Mouse (Mus musculus) hindbrain, embryonic 15.5 days (tissue): ENCODE data around the gene Cyp4a10. TPM values are rescaled to one million over a fixed set of nuclear protein-coding genes. Genes with fewer than 3 reads are reported as not detected.
"Not testable (repeated sequence)": the region's sequence is repeated elsewhere in the genome, so short reads cannot be mapped to it uniquely, and the experiment has no call there.

Experiments
- ATAC-seq: fragments of 200-750 bp; cut with Nextera tagmentation; 2 replicates; pipeline ENCODE4 v1.8.0; 2017; ENCODE audit warnings: low read depth, moderate number of reproducible peaks, moderate TSS enrichment; ENCODE audit not compliant: low FRiP score
- H3K27ac ChIP-seq: fragments of 300-500 bp; sonication (generic); replicated peaks from 2 replicates; pipeline ENCODE4 v1.5.1; 2015; ENCODE audit warnings: mild to moderate bottlenecking, inconsistent platforms
- H3K27me3 ChIP-seq: fragments of 300-500 bp; sonication (generic); 2 replicates; pipeline ENCODE4 v1.6.1; 2015; ENCODE audit warnings: control low read depth, inconsistent platforms
- H3K36me3 ChIP-seq: fragments of 300-500 bp; sonication (generic); 2 replicates; pipeline ENCODE4 v1.6.1; 2015; ENCODE audit warnings: control low read depth, inconsistent platforms
- H3K4me1 ChIP-seq: fragments of 300-500 bp; sonication (generic); replicated peaks from 2 replicates; pipeline ENCODE4 v1.6.1; 2015; ENCODE audit warnings: control low read depth, inconsistent platforms
- H3K4me2 ChIP-seq: fragments of 300-500 bp; sonication (generic); 2 replicates; pipeline ENCODE4 v1.6.1; 2015; ENCODE audit warnings: moderate library complexity, mild to moderate bottlenecking, inconsistent platforms
- H3K4me3 ChIP-seq: fragments of 300-500 bp; sonication (generic); 2 replicates; pipeline ENCODE4 v1.5.1; 2015; ENCODE audit warnings: mild to moderate bottlenecking, inconsistent platforms
- H3K9ac ChIP-seq: fragments of 300-500 bp; sonication (generic); 2 replicates; pipeline ENCODE4 v1.6.1; 2015; ENCODE audit warnings: inconsistent platforms
- H3K9me3 ChIP-seq: fragments of 300-500 bp; sonication (generic); 2 replicates; pipeline ENCODE4 v1.6.1; 2016; ENCODE audit warnings: control low read depth, inconsistent platforms
- WGBS: fragments of 180-500 bp; shearing (Covaris S2); methylation state at CpG from one replicate; pipeline ENCODE4 v1.1.7; 2015; 5-methylcytosine and 5-hydroxymethylcytosine counted together
- polyA plus RNA-seq: library from polyadenylated mRNA; unstranded; fragments of >200 nt; fragmentation: Nextera tagmentation; extraction: Ambion mirVana; gene quantifications from 2 replicates; pipeline ENCODE4 v1.2.1, GENCODE M21; 2015

Cyp4a10 gene
- polyA plus RNA-seq, 1 experiment from 2014 or later: not detected

DNA sequence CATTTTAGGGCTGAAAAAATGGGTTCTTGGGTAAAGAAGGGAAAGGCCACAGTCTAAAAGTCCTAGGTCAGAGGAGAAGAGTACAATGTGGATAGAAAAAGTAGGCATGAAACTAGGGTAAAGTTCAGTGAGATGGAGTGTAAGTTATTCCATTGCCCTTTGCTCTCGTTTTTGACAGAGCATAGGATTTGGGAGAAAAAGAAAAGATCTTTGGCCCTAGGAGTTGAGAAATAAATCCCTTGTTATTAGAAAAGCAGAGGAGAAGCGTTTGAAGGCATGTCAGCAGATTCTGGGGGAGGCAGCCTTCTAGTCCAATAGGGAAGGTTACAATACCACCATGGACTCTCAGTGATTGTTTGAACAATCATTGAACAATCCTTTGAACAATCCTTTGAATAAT is 37.4 kb downstream of the Cyp4a10 start:
- Histone ChIP-seq H3K4me2 (no peak overlapping the region), H3K4me1 (no peaks in the 10 kb centered on the region), H3K9ac (no peak overlapping the region), H3K4me3 (no peak overlapping the region), H3K36me3 (no peaks in the 10 kb centered on the region), H3K9me3 (no peaks in the 10 kb centered on the region), H3K27me3 (no peaks in the 10 kb centered on the region), H3K27ac (no peak overlapping the region)
- 65% methylated on average over 2 of the region's 2 CpGs for WGBS
- no peak for ATAC-seq

DNA sequence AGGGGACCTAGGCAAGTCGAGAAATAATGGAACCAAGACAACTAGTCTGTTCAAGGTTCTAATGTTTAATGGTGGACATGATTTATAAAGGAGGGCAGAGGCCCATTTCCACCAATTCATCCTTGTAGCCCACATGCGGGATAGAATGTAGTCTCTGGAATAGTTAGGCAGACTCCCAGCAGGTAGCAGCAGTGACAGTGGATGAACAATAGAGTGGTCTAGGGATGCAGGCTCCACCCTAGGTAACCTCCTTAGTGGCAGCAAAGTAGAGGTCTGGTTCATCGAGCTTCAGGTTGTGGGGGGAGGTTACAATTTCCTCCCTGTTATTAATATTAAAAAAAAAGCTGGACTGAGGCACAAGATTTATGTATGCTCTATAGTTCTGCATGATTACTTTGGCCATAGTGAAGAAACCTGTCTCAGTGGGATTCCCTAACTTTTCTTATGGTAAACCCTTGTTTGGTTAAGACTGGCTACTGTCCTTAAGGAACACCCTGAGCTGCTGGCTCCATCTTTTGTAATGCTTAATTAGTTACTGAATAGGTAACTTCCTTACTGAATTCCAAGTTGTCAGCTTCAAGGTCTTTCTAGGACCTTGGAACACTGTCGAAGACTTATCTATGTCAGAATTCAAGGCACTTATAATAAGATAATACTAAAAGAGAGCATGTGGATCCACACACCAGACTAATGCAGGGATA is 39.9 kb downstream of the Cyp4a10 start:
- no peak overlapping the region for H3K4me2 ChIP-seq
- H3K4me3 ChIP-seq: no peak overlapping the region
- no peaks in the 10 kb centered on the region for H3K36me3 ChIP-seq
- H3K4me1 ChIP-seq: no peaks in the 10 kb centered on the region
- no peak overlapping the region for H3K27ac ChIP-seq
- no peak overlapping the region for H3K9ac ChIP-seq
- no peak for ATAC-seq
- no peaks in the 10 kb centered on the region for H3K27me3 ChIP-seq
- WGBS: 44% methylated on average over 4 of the region's 4 CpGs
- no peaks in the 10 kb centered on the region for H3K9me3 ChIP-seq

DNA sequence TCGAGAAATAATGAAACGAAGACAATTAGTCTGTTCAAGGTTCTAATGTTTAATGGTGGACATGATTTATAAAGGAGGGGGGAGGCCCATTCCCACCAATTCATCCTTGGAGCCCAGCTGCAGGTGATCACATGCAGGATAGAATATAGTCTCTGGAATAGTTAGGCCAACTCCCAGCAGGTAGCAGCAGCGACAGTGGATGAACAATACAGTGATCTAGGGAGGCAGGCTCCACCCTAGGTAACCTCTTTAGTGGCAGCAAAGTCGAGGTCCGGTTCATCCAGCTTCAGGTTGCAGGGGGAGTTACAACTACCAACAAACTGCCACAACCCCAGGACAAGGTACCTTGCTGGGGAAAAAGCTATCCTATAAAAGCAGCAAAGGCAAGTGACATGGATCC is 43.2 kb downstream of the Cyp4a10 start:
- not testable (repeated sequence) for H3K4me1 ChIP-seq, H3K27me3 ChIP-seq, H3K9me3 ChIP-seq, H3K4me2 ChIP-seq, ATAC-seq, H3K9ac ChIP-seq, H3K27ac ChIP-seq, H3K36me3 ChIP-seq, H3K4me3 ChIP-seq
- 55% methylated on average over 5 of the region's 5 CpGs for WGBS

DNA sequence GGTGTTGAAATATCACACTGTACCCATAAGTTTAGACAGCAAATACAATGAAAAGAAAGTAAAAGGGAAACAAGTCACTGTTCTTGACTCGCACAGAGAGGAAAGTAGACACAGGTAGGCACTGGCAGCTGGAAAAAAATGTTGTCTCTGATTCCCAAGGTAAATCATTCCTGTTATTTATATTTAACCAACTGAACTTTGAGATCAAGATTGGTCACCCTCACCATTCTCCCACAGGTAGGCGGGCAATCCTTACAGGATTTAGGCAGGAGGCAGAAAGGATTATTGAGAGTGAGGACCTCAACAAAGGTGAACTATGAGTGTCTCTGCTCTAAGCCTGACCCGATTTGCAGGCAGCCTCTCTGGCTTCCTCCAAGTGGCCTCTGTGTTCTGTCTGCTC is 45.3 kb downstream of the Cyp4a10 start, which contains the start of gene Cyp4a31:
Gene Cyp4a31 (plus strand): TSS at position 249 of the 400 bp plus-strand sequence.
- no peak within 1 kb of the TSS for H3K27ac ChIP-seq
- ATAC-seq: no peak
- H3K4me3 ChIP-seq: no peak within 1 kb of the TSS
- no peak within 1 kb of the TSS for H3K4me2 ChIP-seq
- WGBS: 95% methylated on average over 3 of the region's 3 CpGs
- no peaks in the 10 kb centered on the region for H3K9me3 ChIP-seq
- no peaks in the 10 kb centered on the region for H3K4me1 ChIP-seq
- no peaks in the 10 kb centered on the region for H3K27me3 ChIP-seq
- no peak within 1 kb of the TSS for H3K9ac ChIP-seq
- no peaks in the 10 kb centered on the region for H3K36me3 ChIP-seq

DNA sequence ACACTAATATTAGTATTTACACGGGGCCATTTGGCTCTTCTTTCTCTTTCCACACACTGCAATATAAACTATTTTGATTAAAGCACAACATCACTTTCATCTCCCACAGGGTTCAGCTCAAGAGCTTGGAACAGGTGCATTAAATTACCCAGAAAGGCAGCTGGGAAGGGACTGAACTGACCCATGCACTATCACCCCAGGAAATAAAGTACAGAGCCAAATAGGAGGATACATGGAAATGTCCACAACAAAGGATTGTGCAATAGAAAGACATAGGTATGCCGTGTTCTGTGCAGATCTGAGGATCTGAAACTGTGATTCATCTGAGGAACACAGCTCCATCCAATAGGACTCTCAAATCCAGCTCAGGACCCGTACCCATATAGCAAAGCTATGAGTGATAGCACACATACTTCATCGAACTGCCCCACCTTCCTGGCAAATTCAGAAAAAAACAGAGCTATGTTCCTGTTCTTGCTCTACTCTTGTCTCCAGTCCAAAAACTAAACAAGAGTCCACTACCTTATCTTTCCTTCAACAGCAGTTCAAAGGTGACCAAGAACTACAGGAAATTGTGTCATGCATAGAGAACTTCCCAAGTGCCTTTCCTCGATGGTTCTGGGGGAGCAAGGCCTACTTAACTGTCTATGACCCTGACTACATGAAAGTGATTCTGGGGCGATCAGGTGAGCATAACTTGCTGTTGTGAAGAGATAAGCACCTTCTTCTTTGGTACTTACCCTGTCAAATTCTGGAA is 46.6 kb downstream of the Cyp4a10 start:
- H3K27me3 ChIP-seq, ATAC-seq: not testable (repeated sequence)

DNA sequence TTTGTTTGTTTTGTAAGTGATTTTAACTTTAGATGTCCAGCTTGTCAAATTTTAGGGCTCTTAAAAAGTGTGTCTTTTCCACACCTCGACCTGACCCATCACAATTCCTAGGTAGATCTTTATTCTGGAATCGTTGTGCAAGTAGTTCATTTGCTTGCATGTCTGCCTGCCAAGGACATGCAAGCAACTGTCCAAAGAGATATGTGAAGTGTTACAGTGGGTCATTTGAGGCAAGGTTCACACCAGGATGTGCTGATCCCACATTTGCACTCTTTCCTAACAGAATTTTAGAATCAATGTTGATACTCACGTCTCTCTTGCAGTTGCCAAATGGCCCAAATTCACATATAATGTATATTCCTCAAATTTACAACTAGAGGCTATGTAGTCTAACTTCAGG is 57.2 kb downstream of the Cyp4a10 start:
- no peak overlapping the region for H3K4me3 ChIP-seq

More for the DNA sequence above, 46.6 kb downstream of the Cyp4a10 start:
- not testable (repeated sequence) for H3K4me1 ChIP-seq, H3K27ac ChIP-seq, H3K36me3 ChIP-seq, H3K4me3 ChIP-seq, H3K9ac ChIP-seq, H3K4me2 ChIP-seq, H3K9me3 ChIP-seq
- 91% methylated on average over 6 of the region's 6 CpGs for WGBS

DNA sequence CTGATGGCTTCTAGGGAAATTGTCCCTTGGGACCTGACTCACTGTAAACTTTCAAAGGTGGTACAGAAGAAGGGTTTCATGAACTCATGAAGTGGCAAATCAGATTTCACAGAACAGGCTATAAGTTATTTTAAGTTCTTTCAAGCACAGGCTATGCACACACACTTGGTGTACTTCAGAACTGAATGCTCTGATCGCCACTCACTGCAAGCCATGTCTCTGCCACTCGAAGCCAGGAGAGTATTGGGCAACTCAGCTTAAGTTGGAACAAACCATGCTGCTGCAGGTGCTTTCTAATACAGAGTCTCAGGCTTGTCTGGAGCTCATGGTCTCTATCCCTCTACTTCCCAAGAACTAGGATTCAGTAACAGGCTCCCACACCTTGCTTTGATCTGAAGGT is 57.7 kb downstream of the Cyp4a10 start:
- Histone ChIP-seq H3K4me1 (no peaks in the 10 kb centered on the region), H3K4me3 (no peak overlapping the region), H3K9ac (no peak overlapping the region), H3K36me3 (no peaks in the 10 kb centered on the region), H3K27ac (no peak overlapping the region), H3K27me3 (no peaks in the 10 kb centered on the region), H3K9me3 (no peaks in the 10 kb centered on the region), H3K4me2 (no peak overlapping the region)
- no peak for ATAC-seq
- 84% methylated on average over 2 of the region's 2 CpGs for WGBS

More for the DNA sequence above, 57.2 kb downstream of the Cyp4a10 start:
- Histone ChIP-seq H3K27ac (no peak overlapping the region), H3K27me3 (no peaks in the 10 kb centered on the region), H3K4me1 (no peaks in the 10 kb centered on the region), H3K36me3 (no peaks in the 10 kb centered on the region), H3K4me2 (no peak overlapping the region), H3K9ac (no peak overlapping the region), H3K9me3 (no peaks in the 10 kb centered on the region)
- WGBS: 81% methylated on average over 3 of the region's 3 CpGs
- ATAC-seq: no peak

DNA sequence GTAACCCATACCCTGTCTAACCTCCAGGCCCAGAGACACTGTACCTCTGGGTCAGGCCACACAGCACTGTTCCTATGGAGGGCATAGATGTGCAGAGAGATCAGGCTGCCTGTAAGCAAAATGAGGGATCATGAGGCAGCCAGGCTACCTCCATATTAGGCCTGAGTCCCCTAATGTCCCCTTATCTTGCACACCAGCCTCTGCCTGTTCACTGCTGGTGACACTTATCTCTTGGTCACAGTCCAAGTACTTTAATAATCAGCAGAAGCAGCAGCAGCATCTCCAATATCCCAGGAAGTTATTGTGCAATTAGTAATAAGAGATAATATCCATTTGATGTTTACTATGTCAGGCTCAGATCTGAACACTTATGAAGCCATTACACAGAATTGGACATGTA is 65.0 kb downstream of the Cyp4a10 start:
- Histone ChIP-seq H3K4me1 (no peaks in the 10 kb centered on the region), H3K4me3 (no peak overlapping the region), H3K36me3 (no peaks in the 10 kb centered on the region), H3K27ac (no peak overlapping the region), H3K9ac (no peak overlapping the region), H3K4me2 (no peak overlapping the region), H3K27me3 (no peaks in the 10 kb centered on the region), H3K9me3 (no peaks in the 10 kb centered on the region)
- ATAC-seq: no peak

Other genes with a start within 250 kb of the Cyp4a10 start
- not detected in 2 replicates for gene Cyp4a12a, start 219.2 kb upstream of the Cyp4a10 start, polyA plus RNA-seq
- gene Cyp4a12b, start 106.6 kb upstream of the Cyp4a10 start, polyA plus RNA-seq: not detected in 2 replicates
- not detected in 2 replicates for gene Cyp4a30b, start 65.7 kb upstream of the Cyp4a10 start, polyA plus RNA-seq
- gene Cyp4a14, start 22.1 kb upstream of the Cyp4a10 start, polyA plus RNA-seq: not detected in 2 replicates
- gene Cyp4a31, start 45.4 kb downstream of the Cyp4a10 start, polyA plus RNA-seq: not detected in 2 replicates
- gene Cyp4a32, start 82.7 kb downstream of the Cyp4a10 start, polyA plus RNA-seq: not detected in 2 replicates
- 0.84 and 1.3 TPM in 2 replicates for gene Cyp4b1, start 129.5 kb downstream of the Cyp4a10 start, polyA plus RNA-seq
- gene Efcab14, start 219.5 kb downstream of the Cyp4a10 start, polyA plus RNA-seq: 18.8 and 19.1 TPM in 2 replicates